Mouse (Mus musculus) C2C12 (cell line): Measurements from ENCODE around the gene Dnajb4.

Experiments
- CEBPB ChIP-seq: IDR thresholded peaks from one replicate; pipeline ENCODE4 v1.6.1; 2011; ENCODE audit warnings: low read depth, mild to moderate bottlenecking, control low read depth, moderate library complexity
- CTCF ChIP-seq: IDR thresholded peaks from one replicate; pipeline ENCODE4 v1.5.1; 2011; ENCODE audit not compliant: control insufficient read depth, insufficient read depth, insufficient read length
- FOSL1 ChIP-seq: IDR thresholded peaks from one replicate; pipeline ENCODE4 v1.8.0; 2011; ENCODE audit warnings: mild to moderate bottlenecking, low read length; ENCODE audit not compliant: poor library complexity, insufficient read depth, severe bottlenecking
- MAX ChIP-seq: IDR thresholded peaks from one replicate; pipeline ENCODE4 v1.6.1; 2011; ENCODE audit warnings: mild to moderate bottlenecking, control low read depth
- MYOD1 ChIP-seq: IDR thresholded peaks from one replicate; pipeline ENCODE4 v1.6.1; 2011; ENCODE audit warnings: low read depth; ENCODE audit not compliant: control insufficient read depth, insufficient read length
- MYOG ChIP-seq: IDR thresholded peaks from one replicate; pipeline ENCODE4 v1.6.1; 2011; ENCODE audit not compliant: control insufficient read depth, insufficient read length; ENCODE audit errors: extremely low read depth
- USF1 ChIP-seq: IDR thresholded peaks from one replicate; pipeline ENCODE4 v1.6.1; 2011; ENCODE audit warnings: low read depth, mild to moderate bottlenecking, control low read depth, moderate library complexity

DNA sequence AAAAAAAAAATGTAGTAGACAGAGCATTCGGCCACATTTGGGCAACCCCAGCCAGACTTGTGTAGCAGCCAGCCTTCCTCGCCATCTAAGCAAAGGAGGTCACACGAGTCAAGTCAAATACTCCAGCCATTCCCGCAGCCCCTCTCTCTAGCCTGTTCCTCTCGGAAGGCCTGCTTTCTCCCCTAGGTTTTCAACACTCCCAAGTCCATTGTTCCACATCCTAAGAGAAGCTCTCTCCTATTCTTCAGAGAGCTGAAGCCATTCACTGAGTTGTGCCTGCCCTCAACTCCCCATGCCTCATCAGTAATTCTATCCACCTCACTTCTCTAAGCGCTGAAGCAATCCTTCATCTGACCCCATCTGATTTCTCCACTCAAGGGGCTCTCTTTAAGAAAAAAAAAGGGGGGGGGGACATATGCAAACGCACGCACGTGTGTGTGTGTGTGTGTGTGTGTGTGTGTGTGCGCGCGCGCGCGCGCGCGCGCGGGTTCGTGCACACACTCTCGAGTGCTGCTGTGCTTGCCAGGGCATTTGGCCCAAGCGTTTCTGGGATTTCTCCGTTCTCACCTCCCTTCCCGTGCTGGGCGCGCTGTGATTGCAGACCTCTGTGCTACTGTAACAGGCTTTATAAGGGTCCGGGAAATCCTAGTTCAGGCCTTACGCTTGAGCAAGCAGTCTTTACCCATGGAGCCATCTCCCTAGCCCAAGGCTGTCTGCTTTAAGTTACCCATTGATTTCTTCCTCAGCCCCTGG, 43.2 kb downstream of the Dnajb4 start:
- no peak for TF ChIP-seq CTCF
- TF ChIP-seq MAX, result no peak
- TF ChIP-seq FOSL1, result no peak
- TF ChIP-seq USF1, result no peak
- TF ChIP-seq CEBPB, result no peak
- TF ChIP-seq MYOG, result no peak
- no peak for TF ChIP-seq MYOD1
